Mouse (Mus musculus): ENCODE data around the gene Gm45713.

DNA sequence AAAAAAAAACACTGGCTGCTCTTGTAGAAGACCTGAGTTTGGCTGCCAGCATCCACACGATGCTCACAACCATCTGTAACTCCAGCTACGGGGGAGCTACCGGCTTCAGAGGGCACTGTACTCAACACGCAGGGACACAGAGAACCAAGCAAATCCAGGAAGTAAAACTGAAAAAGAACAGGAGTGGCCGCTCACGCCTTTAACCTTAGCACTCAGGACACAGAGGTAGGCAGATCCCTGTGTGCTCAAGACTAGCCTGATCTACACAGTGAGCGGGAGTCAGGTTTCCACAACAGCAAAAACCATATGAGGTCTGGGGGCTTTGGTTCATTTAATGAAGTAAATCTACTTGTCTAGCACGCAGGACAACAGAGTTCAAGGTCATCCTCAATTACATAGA is 30.5 kb downstream of the Gm45713 start:
- TF ChIP-seq USF1 (IDR thresholded peaks at IDR 0.05; ENCODE audit: low read depth) (no peak), CTCF (IDR thresholded peaks at IDR 0.05; ENCODE audit: control insufficient read depth, insufficient read depth, insufficient read length) (no peak)
